In genomic region chr17:56547846-56548604, GRCm38 (mm10) we compare ENCODE assay signal across 10 mouse cellular contexts. TPM values are rescaled to one million over a fixed set of nuclear protein-coding genes. Genes with fewer than 3 reads are reported as not detected.
DNase-seq lines count a peak whose midpoint lies in the region; ATAC-seq lines count a peak whose summit lies in the region.
"Had no signal": no experiment of that assay in that cellular context is flagged by ENCODE, and none has a peak within 500 bp of the region (broad histone marks: within the 10 kb centered on the region; RNA-seq: fewer than 3 reads in every experiment).

No protein-coding gene starts in this region.

- DNase-seq in hindbrain, embryonic 10.5 days (ENCODE audit: low spot score): peak; percentile 2
- peak; percentile 16 for DNase-seq in urinary bladder, adult 2 months (ENCODE audit: low spot score)
- no peak for DNase-seq in urinary bladder, postnatal 36 days (ENCODE audit: low spot score in 2 of 2)
- no peak for DNase-seq in yolk sac, embryonic 10.5 days (ENCODE audit: low spot score)
- DNase-seq in urinary bladder, postnatal 10 days (ENCODE audit: low spot score): no peak

- no peaks in the 10 kb centered on the region for H3K27me3 ChIP-seq in hindbrain, embryonic 10.5 days (ENCODE audit: insufficient read depth, poor library complexity, severe bottlenecking)
- no peaks in the 10 kb centered on the region for H3K27me3 ChIP-seq in hindbrain, embryonic 16.5 days (replicated peaks; ENCODE audit: control insufficient read depth, insufficient read depth, low read length)
- no peaks in the 10 kb centered on the region for H3K27me3 ChIP-seq in forebrain, embryonic 16.5 days (replicated peaks; ENCODE audit: control insufficient read depth, insufficient read depth, low read length)

- H3K4me2 ChIP-seq in hindbrain, embryonic 16.5 days (ENCODE audit: low read length): no peak overlapping the region
- no peak overlapping the region for H3K4me2 ChIP-seq in forebrain, embryonic 16.5 days (ENCODE audit: low read length)

- WGBS in hindbrain, embryonic 10.5 days: 73% methylated on average over 9 of the region's 9 CpGs
- WGBS in hindbrain, embryonic 16.5 days: 60% methylated on average over 9 of the region's 9 CpGs
- WGBS in forebrain, embryonic 16.5 days: 70% methylated on average over 9 of the region's 9 CpGs

- H3K4me3 ChIP-seq in hindbrain, embryonic 10.5 days: no peak overlapping the region
- no peak overlapping the region for H3K4me3 ChIP-seq in hindbrain, embryonic 16.5 days (ENCODE audit: low read length)
- H3K4me3 ChIP-seq in forebrain, embryonic 16.5 days (replicated peaks; ENCODE audit: low read length): no peak overlapping the region

- ATAC-seq in hindbrain, embryonic 16.5 days: no peak
- no peak for ATAC-seq in forebrain, embryonic 16.5 days
- ATAC-seq in megakaryocyte, adult 5-6 weeks (ENCODE audit: poor library complexity, severe bottlenecking): no peak

- H3K9me3 ChIP-seq in hindbrain, embryonic 10.5 days: no peaks in the 10 kb centered on the region
- H3K9me3 ChIP-seq in hindbrain, embryonic 16.5 days (ENCODE audit: control insufficient read depth, low read length): no peaks in the 10 kb centered on the region
- H3K9me3 ChIP-seq in forebrain, embryonic 16.5 days (ENCODE audit: control insufficient read depth, low read length): no peaks in the 10 kb centered on the region

- H3K36me3 ChIP-seq in hindbrain, embryonic 10.5 days: no peaks in the 10 kb centered on the region
- no peaks in the 10 kb centered on the region for H3K36me3 ChIP-seq in hindbrain, embryonic 16.5 days (ENCODE audit: control insufficient read depth, insufficient read depth, low read length)
- no peaks in the 10 kb centered on the region for H3K36me3 ChIP-seq in forebrain, embryonic 16.5 days (ENCODE audit: control insufficient read depth, insufficient read depth)

- no peak overlapping the region for H3K9ac ChIP-seq in hindbrain, embryonic 16.5 days (ENCODE audit: low read depth, low read length)
- no peak overlapping the region for H3K9ac ChIP-seq in forebrain, embryonic 16.5 days (replicated peaks; ENCODE audit: low read depth, low read length)

- H3K4me1 ChIP-seq in hindbrain, embryonic 10.5 days (replicated peaks): peaks cover 60% of the 10 kb centered on the region
- peaks cover 26% of the 10 kb centered on the region for H3K4me1 ChIP-seq in hindbrain, embryonic 16.5 days (ENCODE audit: control insufficient read depth, insufficient read depth, low read depth, low read length)
- peaks cover 44% of the 10 kb centered on the region for H3K4me1 ChIP-seq in forebrain, embryonic 16.5 days (replicated peaks; ENCODE audit: control insufficient read depth, insufficient read depth, low read length)

- H3K27ac ChIP-seq in hindbrain, embryonic 10.5 days: no peak overlapping the region
- H3K27ac ChIP-seq in hindbrain, embryonic 16.5 days (ENCODE audit: low read depth, low read length): no peak overlapping the region
- H3K27ac ChIP-seq in forebrain, embryonic 16.5 days (ENCODE audit: low read length): peak overlapping the region; percentile 63

RNA-seq across cellular contexts. Expression of gene Gm20219, which starts 6.2 kb away (rescaled TPM):
- 0.30 and 0.92 TPM in 2 replicates for polyA plus RNA-seq in hindbrain, embryonic 10.5 days (2016; fragmentation: Nextera tagmentation; extraction: Ambion mirVana)
- polyA plus RNA-seq in hindbrain, embryonic 16.5 days (2015; fragmentation: Nextera tagmentation; extraction: Ambion mirVana): 0.95 and 1.1 TPM in 2 replicates
- polyA plus RNA-seq in urinary bladder, adult 2 months (2012; rRNA removed): 15.6 and 22.1 TPM in 2 replicates
- polyA plus RNA-seq in forebrain, embryonic 16.5 days (2015; fragmentation: Nextera tagmentation; extraction: Ambion mirVana): 0.51 and 0.92 TPM in 2 replicates
- total RNA-seq in megakaryocyte, adult 5-6 weeks (2015): 0.71 and 1.2 TPM in 2 replicates
- 0.44 and 0.49 TPM in 2 replicates for total RNA-seq in megakaryocyte, adult 5-6 weeks (2017)

RNA-seq across cellular contexts. Expression of gene Znrf4, which starts 35.8 kb away (rescaled TPM):
- not detected in 2 replicates for polyA plus RNA-seq in hindbrain, embryonic 10.5 days (2016; fragmentation: Nextera tagmentation; extraction: Ambion mirVana)
- polyA plus RNA-seq in hindbrain, embryonic 16.5 days (2015; fragmentation: Nextera tagmentation; extraction: Ambion mirVana): not detected in 2 replicates
- polyA plus RNA-seq in urinary bladder, adult 2 months (2012; rRNA removed): not detected in 2 replicates
- polyA plus RNA-seq in forebrain, embryonic 16.5 days (2015; fragmentation: Nextera tagmentation; extraction: Ambion mirVana): 0.21 TPM in 1 of 2 replicates, not detected in the other
- not detected in 2 replicates for total RNA-seq in megakaryocyte, adult 5-6 weeks (2015)
- not detected in 2 replicates for total RNA-seq in megakaryocyte, adult 5-6 weeks (2017)
- total RNA-seq: heart, postnatal 25 days; left cerebral cortex, postnatal 25 days had no signal

RNA-seq across cellular contexts. Expression of gene Safb2, which starts 36.4 kb away (rescaled TPM):
- polyA plus RNA-seq in hindbrain, embryonic 10.5 days (2016; fragmentation: Nextera tagmentation; extraction: Ambion mirVana): 83.6 and 98.7 TPM in 2 replicates
- 56.7 and 66.1 TPM in 2 replicates for polyA plus RNA-seq in hindbrain, embryonic 16.5 days (2015; fragmentation: Nextera tagmentation; extraction: Ambion mirVana)
- 38.5 and 80.7 TPM in 2 replicates for polyA plus RNA-seq in urinary bladder, adult 2 months (2012; rRNA removed)
- 72.9 and 85.4 TPM in 2 replicates for polyA plus RNA-seq in forebrain, embryonic 16.5 days (2015; fragmentation: Nextera tagmentation; extraction: Ambion mirVana)
- total RNA-seq in megakaryocyte, adult 5-6 weeks (2015): 54.5 and 68.8 TPM in 2 replicates
- 78.1 and 92.6 TPM in 2 replicates for total RNA-seq in megakaryocyte, adult 5-6 weeks (2017)

RNA-seq across cellular contexts. Expression of gene Safb, which starts 36.6 kb away (rescaled TPM):
- 119 and 146 TPM in 2 replicates for polyA plus RNA-seq in hindbrain, embryonic 10.5 days (2016; fragmentation: Nextera tagmentation; extraction: Ambion mirVana)
- 95.5 and 109 TPM in 2 replicates for polyA plus RNA-seq in hindbrain, embryonic 16.5 days (2015; fragmentation: Nextera tagmentation; extraction: Ambion mirVana)
- 47.8 and 65.8 TPM in 2 replicates for polyA plus RNA-seq in urinary bladder, adult 2 months (2012; rRNA removed)
- polyA plus RNA-seq in forebrain, embryonic 16.5 days (2015; fragmentation: Nextera tagmentation; extraction: Ambion mirVana): 121 and 133 TPM in 2 replicates
- total RNA-seq in megakaryocyte, adult 5-6 weeks (2015): 53.5 and 59.6 TPM in 2 replicates
- total RNA-seq in megakaryocyte, adult 5-6 weeks (2017): 65.8 and 76.1 TPM in 2 replicates

Comparison
In these comparisons a context has a peak if more than half of its experiments do, and no peak if none do; other contexts are left out.
1. DNase-seq: peak in hindbrain, embryonic 10.5 days (single experiment) and urinary bladder, adult 2 months (single experiment); none in urinary bladder, postnatal 36 days (0 of 2), yolk sac, embryonic 10.5 days (single experiment) and urinary bladder, postnatal 10 days (single experiment).